Mouse (Mus musculus) R1 (cell line): ENCODE measurements around the gene Rpl13.
"Not testable (repeated sequence)": the region's sequence is repeated elsewhere in the genome, so short reads cannot be mapped to it uniquely, and the experiment has no call there.

Source experiments
- DNase-seq: peaks from one replicate; pipeline ENCODE4 v3.0.0-alpha.2; 2018; ENCODE audit warnings: low read depth, low spot score

Rpl13 gene

DNA sequence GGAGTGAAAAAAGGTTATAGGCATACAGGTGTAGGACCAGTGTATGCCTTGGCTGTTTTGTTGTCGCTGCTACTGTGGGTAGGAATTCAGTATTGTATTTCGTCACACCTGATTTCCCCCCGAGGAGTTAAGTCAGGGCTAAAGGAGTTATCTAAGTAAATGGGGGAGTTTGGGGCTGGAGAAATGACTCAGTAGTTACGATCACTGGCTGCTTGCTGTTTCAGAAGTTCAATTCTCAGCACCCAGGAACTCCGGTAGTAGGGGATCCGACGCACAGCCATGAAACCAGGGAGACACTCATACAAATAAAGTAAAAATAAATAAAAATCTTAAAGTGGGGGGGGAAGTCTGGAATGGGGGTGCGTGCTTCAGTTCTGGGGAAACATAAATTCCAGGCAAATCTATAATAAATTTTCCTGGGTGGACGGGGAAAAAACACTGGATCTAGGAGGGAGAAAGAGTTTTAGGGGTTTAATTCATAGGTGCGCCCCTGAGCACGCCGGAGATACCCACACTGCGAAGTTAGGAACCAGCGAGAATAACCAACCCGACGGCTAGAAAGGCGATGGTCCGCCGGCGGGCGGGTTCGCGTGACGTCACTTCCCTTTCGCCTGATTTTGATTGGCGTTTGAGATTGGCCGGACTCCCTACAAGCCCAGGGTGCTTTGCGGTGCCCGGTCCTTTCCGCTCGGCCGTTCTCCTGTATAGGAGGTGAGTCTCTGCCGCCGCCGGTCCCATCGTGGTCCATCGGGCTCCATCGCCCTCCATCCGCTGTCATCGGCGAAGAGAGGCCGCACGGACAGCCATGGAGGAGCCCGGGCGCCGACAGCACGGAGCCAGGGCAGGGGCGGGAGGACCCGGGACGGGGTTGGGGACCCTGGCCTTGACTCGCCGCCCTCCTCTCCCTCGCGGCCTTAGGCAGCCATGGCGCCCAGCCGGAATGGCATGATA lies at the start of gene Rpl13:
Gene Rpl13 (plus strand): TSS at position 616 of the 951 bp plus-strand sequence.
- peak; percentile 95 for DNase-seq

DNA sequence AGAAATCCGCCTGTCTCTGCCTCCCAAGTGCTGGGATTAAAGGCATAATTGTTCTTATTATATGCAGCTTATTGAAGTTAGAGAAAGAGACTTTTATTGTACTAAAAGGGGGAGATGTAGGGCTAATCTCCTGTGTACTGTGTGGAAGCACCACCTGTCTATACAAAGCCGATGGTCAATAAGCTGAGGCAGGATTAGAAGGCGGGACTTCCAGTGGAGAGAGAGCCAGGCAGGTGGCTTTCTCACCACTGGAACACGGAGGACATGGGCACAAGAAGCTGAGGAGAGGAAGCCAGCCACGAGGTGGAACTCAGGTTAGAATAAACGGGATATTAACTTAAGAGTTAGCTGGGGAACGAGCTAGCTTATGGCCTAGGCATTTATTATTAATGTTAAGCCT lies 39.4 kb upstream of the Rpl13 start, which contains the start of gene Spg7:
Gene Spg7 (plus strand): TSS at position 222 of the 400 bp plus-strand sequence.
- no peak for DNase-seq

DNA sequence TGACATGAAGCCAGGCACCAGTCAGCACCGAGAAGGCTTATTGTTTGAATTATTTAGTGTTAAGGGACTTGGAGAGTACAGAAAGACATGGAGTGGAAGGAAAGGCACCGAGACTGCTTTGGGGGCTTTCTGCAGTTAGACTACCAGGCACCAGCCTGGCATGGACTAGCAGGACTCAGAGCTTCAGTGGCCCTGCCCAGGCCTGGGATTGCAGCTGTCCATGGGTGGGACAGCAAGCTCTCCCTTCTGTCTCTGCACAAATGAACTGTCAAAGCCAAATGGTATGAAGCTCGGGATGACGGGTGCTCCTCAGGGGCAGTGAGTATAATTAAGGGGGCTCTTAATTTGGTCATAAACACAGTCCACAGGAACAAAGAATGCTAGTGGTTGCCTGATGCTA lies 38.1 kb upstream of the Rpl13 start:
- DNase-seq, result no peak

DNA sequence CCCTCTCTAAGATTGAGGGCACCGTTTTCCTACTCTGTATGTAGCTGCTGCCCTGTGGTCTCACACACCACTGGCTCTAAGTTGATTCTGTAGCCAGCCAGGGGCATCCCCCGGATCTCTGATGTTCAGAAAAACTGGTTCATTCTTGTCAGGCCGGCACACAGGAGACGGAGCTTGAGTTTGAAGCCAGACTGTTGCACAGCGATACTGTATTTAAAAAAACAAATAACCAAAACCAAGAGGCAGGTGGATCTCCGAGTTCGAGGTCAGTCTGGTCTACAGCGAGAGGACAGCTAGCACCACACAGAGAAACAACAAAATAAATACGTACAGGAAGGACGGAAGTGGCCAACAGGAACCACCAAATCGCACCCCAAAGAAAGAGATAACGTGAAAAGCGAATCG lies 37.3 kb upstream of the Rpl13 start:
- peak; percentile 46 for DNase-seq

DNA sequence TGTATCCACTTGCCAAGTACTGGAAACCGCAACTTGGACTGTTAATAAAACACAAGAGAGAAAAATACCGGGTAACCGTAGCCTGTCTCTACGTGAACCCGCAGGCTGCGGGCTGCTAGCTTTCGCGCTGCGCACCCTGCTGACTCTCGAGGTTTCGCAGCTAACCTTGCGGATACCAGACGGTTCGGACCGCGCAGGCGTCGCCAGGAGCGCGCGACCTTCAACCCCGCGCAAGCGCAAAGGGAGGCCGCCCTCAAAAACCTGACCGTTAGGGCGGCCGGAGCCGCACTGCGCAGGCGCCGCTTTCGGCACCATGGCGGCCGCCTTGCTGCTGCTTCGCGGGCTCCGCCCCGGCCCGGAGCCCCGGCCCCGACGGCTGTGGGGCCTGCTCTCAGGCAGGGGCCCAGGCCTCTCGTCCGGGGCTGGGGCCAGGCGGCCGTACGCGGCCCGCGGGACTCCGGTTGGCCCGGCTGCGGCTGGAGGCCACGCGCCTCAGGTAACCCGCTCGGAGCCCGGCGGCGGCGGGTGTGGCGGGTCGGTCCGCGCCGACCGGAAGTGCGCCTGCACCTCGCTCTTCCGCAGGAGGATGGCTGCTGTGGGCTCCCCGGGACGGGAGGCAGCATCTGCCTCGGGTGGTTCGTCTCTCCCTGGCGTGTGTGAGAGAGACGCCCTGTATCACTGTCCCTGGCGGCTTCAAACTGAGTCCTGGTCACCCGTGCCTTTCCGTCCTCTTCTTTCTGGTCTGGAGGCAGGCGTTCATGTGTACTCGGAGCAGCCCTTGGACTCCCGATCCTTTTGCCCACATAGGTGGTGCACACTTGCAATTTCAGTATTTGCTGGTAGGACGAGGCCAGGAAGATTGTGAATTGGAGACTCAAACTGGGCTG lies 36.7 kb upstream of the Rpl13 start:
- peak; percentile 96 for DNase-seq

DNA sequence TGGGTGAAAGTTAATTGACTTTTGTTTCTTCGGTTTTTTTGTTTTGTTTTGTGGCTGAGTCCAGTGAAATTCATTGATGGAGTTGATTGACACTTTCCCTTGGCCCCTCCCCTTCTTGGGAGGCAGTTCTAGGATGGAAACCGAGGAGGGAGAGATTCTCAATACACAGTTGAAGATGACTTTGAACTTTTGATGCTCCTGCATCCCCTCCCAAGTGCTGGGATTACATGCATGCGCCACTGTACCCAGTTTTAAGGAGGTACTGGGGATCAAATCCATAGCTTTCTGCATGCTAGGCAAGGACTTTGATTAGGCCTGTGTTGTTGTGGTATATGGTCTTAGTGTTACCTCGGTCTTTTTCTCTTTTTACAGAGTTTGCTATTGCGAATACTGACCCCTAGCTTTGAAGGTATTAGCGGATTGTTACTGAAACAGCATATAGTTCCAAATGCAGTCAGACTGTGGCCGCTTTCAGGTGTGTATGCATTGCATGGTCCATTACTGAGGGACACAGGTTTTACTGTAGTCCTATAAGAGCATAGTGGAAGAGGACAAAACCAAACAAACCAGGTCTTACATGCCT lies 36.0 kb upstream of the Rpl13 start:
- DNase-seq, result peak; percentile 79

DNA sequence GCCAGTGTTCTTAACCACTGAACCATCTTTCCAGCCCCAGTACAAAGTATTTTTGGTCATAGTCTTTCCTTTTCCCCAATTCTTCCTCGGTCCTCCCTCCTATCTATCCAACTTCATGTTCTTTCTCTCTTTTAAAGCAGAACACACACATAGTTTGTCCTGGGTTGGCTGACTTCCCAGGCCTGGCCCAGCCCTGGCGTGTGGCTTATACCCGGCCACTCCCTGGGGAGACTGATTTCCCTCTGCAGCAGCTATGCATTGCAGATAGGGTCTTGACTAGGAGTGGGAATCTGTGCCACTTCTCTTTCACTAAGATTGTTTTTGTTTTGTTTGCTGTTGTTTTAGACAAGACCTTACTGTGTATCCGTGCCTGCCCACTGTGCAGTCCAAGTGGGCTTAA lies 31.0 kb upstream of the Rpl13 start:
- no peak for DNase-seq

DNA sequence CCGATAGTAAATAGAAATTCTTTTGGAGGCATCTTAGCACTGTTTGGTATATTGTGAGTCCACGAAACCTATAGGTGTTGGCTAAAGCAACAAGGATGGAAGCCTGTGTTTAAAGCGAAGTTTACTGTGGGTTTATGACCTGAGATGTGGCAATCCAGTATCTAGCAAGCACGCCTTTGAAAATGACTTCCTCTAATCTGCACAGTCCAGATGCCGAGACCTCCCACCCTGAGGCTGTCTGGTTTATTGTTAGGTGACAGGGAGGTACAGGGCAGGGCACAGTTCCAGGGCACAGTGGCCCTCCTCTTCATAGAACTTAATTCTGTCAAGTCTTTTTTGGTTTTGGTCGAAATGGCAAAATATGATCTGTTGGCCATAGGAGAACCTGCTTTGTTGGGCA lies 24.9 kb upstream of the Rpl13 start:
- no peak for DNase-seq

DNA sequence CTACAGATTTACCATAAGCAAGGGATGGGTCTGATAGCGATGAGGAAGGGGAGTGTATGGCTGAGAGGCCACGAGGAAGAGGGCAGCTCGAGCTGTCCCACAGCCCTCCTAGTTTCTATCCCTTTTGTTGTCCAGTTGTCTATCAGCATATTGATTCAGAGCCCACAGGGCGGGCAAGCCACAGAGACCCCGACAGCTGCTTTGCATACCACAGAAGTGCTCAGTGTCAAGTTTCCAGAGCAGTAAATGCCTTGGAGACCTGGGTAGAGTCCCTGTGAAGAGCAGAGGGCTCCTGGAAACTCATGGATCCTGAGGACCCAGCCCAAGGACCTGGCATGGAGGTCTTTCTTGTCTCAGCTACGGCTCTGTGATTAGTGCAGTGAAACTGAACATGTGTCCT lies 19.2 kb upstream of the Rpl13 start:
- DNase-seq, result no peak

DNA sequence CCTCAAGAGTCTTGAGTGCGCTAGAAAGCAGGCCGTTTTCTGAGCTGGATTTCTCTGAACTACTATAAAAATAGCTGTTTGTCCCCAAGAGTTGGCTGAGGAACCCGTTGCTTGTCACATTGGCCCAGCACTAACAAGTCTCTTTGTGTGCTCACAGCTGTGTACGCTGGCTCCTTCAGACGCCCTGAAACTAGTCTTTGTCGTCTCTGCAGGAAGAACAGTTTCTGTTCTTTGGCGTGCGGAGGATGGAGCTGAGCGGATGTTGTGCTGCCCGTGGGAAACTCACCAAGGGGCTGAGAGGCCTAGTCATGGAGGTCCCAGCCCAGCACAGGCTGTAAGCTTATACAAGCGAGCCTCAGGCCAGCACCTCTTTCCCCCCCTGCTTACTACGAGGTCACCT lies 18.5 kb upstream of the Rpl13 start:
- DNase-seq, result no peak

DNA sequence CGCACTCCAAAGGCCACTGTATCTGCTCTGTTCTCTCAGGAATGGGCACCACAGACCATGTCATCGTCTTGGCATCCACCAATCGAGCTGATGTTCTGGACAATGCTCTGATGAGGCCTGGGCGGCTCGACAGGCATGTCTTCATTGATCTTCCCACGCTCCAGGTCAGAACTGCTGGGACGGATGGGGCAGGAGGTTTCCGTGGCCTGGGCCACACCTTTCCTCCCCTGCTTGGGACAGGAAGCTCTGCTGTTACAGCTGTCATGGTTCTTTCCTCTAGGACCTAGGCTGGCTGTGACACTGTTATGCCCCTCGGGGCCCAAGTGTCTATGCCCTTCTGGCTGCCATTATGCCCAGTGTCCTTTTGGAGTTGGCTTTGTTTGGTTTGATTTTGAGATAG lies 14.9 kb upstream of the Rpl13 start:
- no peak for DNase-seq

DNA sequence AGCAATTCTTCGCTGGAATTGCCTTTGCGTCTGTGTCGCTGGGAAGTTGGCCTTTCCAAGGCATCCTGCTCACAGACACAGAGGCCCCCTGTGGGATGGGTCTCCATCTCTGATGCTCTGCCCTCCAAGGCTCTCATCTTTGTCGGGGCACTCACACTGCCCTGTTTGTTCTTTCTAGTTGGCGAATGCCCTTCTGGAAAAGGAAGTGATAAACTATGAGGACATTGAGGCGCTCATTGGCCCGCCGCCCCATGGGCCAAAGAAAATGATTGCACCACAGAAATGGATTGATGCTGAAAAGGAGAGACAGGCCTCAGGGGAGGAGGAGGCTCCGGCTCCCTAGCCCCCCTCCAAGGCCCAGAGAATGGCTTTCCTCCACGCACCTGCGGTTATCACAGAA lies 4.9 kb upstream of the Rpl13 start:
- no peak for DNase-seq

DNA sequence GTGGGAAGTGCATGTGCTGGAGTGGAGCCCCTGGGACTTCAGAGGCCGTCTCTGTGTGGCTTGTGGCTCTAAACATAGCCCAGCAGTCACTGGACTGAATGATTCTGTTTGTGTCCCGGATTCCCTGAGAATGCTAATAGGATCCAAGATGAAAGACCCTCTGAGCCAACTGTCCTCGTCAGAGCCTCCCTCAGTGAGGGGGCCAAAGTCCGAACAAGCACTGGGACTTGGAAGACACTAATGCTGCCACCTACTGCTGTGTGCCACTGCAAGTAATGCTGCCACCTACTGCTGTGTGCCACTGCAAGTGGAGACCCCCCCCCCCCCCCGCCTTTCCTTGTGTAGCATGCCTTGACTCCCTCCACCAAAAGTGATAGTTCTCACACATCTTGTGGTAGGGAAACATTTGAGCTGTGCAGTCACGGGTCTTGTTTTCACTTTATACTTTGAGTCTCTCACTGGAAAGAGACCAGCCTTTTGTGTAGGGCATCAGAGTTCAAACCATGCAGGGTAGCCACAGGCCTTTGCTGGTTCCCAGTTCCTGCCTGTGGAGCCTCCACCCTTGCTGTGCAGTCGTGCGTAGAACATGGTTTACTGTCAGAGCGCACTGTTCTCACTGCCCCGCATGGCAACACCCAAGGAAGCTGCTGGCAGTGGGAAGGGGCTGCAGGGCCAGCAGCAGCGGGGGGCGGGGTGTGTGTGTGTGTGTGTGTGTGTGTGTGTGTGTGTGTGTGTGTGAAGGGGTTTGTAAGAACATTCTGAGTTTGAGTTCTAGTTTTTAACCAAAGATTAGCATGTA lies 4.2 kb upstream of the Rpl13 start:
- DNase-seq, result no peak

DNA sequence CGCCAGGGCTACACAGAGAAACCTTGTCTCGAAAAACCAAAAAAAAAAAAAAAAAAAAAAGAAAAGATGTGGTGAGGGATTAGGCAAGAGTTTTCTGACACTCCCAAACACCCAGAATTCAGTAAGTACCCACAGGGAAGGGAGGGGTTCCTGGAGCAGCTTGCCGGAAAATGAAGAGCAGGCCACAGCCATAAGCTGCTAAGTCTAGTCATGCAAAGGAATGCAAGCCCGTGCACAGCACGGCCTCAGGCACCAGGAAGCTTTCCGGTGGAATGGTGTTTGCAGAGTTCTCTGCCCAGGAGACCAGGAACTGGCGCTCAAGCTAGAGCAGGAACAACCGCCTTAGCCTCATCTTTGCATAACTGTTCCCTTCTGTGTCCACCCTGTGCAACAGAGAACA lies 1.9 kb upstream of the Rpl13 start:
- peak; percentile 86 for DNase-seq

DNA sequence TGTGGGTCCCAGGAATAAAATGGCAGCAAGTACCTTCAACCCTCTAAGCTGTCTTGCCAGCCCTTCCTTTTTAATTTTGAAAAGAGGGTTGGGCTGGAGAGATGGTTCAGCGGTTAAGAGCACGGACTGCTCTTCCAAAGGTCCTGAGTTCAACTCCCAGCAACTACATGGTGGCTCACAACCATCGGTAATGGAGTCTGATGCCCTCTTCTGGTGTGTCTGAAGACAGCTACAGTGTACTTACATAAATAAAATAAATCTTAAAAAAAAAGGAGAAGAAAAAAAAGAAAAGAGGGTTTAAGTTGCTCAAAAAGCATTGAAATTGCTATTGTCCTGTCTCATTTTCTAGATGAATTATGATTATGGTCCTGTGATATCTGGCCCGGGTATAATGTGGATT lies 906 bp upstream of the Rpl13 start:
- no peak for DNase-seq

DNA sequence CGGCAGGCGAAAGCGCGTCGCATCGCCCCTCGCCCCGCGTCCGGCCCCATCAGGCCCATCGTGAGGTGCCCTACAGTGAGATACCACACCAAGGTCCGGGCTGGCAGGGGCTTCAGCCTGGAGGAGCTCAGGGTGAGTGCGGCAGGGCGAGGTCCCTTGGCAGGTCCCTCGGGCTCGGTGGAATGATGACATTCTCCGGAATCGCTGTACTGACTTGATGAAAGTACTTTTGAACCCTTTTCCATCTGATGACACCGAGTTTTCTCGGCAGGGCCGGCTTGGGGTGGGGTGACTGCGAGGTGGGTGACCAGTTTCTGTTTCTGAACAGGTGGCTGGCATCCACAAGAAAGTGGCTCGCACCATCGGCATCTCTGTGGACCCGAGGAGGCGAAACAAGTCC lies 705 bp downstream of the Rpl13 start:
- not testable (repeated sequence) for DNase-seq

DNA sequence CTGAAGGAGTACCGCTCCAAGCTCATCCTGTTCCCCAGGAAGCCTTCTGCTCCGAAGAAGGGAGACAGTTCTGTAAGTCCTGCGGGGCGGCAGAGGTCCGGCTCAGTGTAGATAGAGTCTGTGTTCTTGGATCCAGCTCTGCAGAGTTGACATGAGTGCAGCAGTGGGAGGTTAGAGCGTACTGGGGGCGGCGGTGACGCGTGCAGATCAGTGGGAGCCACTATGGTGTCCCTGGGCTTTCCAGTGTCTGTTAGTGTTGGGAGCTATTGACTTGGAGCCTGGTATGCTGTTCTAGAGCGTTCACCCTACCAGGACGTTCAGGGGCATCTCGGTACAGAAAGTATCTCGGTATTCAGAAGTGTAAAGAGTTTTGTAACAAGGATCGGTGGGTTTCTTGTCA lies 1.1 kb downstream of the Rpl13 start:
- DNase-seq, result peak; percentile 27

DNA sequence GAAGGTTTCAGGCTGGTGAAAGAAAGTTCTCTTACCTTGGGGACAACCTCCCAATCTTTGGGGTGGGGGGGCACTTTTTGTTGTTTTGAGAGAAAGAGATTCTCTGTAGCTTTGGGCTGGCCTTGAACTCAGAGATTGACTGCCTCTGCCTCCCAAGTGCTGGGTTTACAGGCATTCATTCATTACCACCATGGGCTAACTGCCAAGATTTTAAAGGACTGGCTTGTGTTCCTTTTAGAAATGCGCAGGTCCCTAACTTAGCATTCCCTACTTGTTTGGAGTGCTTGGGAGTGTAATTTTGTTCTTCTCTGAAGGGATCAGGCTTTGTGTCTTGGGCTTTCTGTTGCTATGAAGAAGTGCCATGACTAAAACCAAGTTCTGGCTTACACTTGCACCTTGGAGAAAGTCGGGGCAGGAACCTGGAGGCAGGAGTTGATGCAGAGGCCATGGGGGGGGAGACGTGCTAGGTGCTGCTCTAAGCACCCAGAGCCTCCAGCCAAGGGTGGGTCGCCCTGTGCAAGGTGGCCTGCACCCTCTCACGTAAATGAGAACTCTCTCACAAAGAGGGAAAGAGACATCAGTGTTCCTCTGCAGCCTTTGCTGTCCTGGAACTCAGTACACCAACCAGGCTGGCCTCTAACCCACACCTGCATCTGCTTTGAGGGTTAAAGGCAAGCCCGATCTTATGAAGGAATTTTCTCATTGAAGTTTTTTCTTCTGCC lies 2.1 kb downstream of the Rpl13 start:
- DNase-seq, result peak; percentile 24

DNA sequence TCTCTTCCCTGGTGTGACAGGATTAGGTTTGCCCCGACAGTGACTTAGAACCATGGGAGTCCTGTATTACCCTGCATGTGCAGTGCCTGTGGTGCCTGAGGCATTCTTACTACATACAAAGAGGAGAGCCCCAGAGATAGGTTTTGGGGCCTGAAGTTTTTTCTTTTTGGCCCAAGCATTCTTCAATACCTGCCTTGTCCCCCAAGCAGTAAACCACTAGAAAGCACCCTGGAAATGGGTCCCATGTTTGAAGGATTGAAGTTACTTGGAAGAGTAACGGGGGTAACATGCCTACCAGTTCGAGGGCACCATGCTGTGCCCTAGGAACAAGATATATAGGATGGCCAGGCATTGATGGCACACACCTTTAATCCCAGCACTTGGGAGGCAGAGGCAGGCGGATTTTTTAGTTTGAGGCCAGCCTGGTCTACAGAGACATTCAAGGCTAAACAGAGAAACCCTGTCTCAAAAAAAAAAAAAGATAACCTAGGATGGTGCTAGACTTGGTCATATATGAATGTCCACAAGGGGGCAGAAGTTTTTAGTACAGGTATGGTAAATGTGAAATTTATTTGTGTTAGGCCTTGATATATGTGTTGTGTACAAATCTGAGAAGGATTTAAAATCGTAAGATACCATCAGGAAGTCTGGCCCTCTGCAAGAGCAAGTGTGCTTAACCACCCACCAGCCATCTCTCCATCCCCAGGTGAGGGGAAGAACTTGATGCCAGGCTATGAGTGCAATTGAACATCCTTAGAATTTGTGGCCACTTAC lies 3.6 kb downstream of the Rpl13 start:
- DNase-seq, result peak; percentile 78

DNA sequence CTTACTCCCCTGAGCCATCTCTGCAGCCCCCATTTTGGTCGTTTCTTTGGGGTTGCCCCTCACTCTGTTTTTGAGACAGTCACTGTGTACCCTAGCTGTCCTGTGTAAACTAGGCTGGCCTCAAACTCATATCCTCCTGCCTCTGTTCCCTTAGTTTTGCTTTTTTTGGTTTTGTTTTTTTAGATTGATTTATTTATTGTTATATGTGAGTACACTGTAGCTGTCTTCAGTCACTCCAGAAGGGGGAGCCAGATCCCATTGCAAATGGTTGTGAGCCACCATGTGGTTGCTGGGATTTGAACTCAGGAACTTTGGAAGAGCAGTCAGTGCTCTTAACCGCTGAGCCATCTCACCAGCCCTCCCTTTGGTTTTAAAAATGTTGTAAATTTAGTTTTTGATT lies 4.4 kb downstream of the Rpl13 start:
- peak; percentile 55 for DNase-seq
